Mouse (Mus musculus) liver, postnatal 0 days (tissue): ENCODE data around the gene Rpl9-ps6.

Source experiments
- CTCF ChIP-seq: sonication (generic); IDR thresholded peaks from 2 replicates; pipeline ENCODE4 v1.5.1; 2016; ENCODE audit warnings: antibody characterized with exemption, low read depth
- EP300 ChIP-seq: IDR thresholded peaks from 2 replicates; pipeline ENCODE4 v1.6.1; 2016; ENCODE audit warnings: antibody characterized with exemption, low read depth, mild to moderate bottlenecking

- TF ChIP-seq CTCF (no peak), EP300 (no peak)
Observed at GRCm38 (mm10) chr19:32485681-32486105, 19.3 kb upstream of the Rpl9-ps6 start, which contains the start of gene Minpp1.
